Mouse (Mus musculus): ENCODE results near the gene Rxrb. TPM values are rescaled to one million over a fixed set of nuclear protein-coding genes. Genes with fewer than 3 reads are reported as not detected.

The Rxrb gene
- total RNA-seq, 2 experiments from 2014 or later, result 76.0 to 83.6 TPM

- DNase-seq (ENCODE audit: extremely low spot score in 1 of 2, low spot score in 1 of 2), result no peak
These were observed 8.2 kb downstream of the Rxrb start for GRCm38 (mm10) chr17:34039562-34040450.

- DNase-seq (ENCODE audit: extremely low spot score in 1 of 2, low spot score in 1 of 2), result no peak
These were observed 14.3 kb downstream of the Rxrb start for GRCm38 (mm10) chr17:34045941-34046340.

GRCm38 (mm10) chr17:34047404-34048050 lies 15.9 kb downstream of the Rxrb start:
- no peak for DNase-seq (ENCODE audit: extremely low spot score in 1 of 2, low spot score in 1 of 2)

DNA sequence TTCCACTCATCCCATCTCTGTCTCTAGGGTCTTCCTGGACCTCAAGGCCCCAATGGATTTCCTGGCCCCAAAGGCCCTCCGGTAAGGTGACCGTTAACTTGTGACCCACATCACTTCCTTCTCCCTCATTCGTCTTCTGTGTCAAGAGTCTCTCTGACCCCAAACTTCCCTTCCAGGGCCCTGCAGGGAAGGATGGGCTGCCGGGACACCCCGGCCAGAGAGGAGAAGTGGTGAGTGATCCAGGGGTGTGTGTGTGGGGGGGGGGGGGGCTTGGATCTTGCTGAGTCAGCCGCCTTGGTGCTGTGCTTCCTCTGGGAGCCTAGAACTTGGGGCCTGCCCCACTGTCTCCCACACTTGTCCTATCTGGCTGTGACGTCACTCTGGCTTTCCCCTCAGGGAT lies 25.6 kb downstream of the Rxrb start:
- DNase-seq (ENCODE audit: extremely low spot score in 1 of 2, low spot score in 1 of 2), result no peak

GRCm38 (mm10) chr17:34068864-34069263 lies 37.3 kb downstream of the Rxrb start:
- DNase-seq (ENCODE audit: extremely low spot score in 1 of 2, low spot score in 1 of 2), result no peak

DNA sequence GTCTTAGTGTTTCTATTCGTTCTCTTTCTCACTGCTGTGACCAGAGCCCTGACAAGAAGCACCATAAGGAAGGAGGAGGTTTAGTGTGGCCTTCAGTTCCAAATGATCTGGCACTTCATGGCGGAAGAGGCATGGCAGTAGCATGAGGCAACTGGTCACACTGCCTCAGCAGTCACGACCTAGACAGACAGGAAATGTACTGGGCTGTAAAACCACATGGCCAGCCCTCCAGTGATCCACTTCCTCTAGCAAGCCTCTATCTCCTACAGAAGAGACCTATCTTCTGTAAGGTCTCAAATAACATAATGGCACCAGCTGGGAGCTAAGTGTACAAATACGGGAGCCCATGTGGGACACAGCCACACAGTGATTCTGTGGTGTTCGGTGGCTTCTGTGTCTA lies 40.5 kb downstream of the Rxrb start:
- no peak for DNase-seq (ENCODE audit: extremely low spot score in 1 of 2, low spot score in 1 of 2)

- DNase-seq (ENCODE audit: extremely low spot score in 1 of 2, low spot score in 1 of 2), result peak; percentile 48 to 90
These were observed 43.7 kb downstream of the Rxrb start for GRCm38 (mm10) chr17:34075271-34075670.

DNA sequence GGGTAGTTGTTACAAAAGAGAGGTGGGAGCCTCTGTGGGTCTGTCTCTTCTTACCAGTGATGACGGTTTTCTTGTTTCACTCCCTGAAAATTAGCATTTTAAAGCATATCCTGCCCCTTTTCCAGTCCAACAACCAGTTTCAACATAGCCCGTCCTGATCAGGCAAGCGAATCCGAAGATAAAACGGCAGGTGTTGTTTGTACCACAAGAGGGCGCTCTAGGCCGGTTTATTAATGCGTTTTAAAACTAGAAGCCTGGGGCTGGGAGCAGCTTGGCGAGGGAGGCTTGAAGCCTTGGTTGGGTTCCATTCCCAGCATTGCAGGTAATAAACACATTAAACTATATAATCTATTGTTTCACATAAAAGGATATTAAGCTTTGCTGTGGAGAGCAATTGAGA lies 45.9 kb downstream of the Rxrb start:
- DNase-seq (ENCODE audit: extremely low spot score in 1 of 2, low spot score in 1 of 2), result peak; percentile 48 to 79

GRCm38 (mm10) chr17:34078148-34078547 lies 46.5 kb downstream of the Rxrb start:
- DNase-seq (ENCODE audit: extremely low spot score in 1 of 2, low spot score in 1 of 2), result no peak

DNA sequence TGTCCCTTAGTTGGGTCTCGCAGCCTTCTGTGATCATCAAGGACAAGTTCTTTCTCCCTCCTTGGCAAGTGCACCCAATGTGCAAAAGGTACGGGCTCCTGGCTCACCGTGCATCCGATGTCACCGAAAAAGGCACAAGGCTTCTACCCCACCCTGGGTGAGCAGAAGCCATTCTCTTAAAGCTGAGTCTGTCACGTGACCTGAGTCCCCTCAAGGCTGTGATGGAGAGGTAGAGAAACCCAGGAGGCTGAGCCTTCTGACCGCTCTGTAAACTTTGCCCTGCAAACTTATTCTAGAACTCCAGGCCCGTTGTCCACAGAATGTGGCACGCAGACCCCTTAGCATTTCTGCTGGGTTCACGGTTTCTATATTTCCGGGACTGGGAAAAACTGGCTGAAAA lies 47.4 kb downstream of the Rxrb start:
- no peak for DNase-seq (ENCODE audit: extremely low spot score in 1 of 2, low spot score in 1 of 2)

- DNase-seq (ENCODE audit: extremely low spot score in 1 of 2, low spot score in 1 of 2), result no peak
These were observed 48.0 kb downstream of the Rxrb start for GRCm38 (mm10) chr17:34079621-34080020.

GRCm38 (mm10) chr17:34083104-34083503 lies 51.5 kb downstream of the Rxrb start:
- no peak for DNase-seq (ENCODE audit: extremely low spot score in 1 of 2, low spot score in 1 of 2)

- DNase-seq (ENCODE audit: extremely low spot score in 1 of 2, low spot score in 1 of 2), result no peak
These were observed 55.8 kb downstream of the Rxrb start for GRCm38 (mm10) chr17:34087386-34087785.

Small RNAs within 50 kb of the gene (microRNA-seq; reads per million reads assigned to microRNA genes)
- gene Mir219a-1, result 0 to 0.60 reads per million in 2 experiments
- 0 reads per million in 2 experiments for gene Mir219c

Other genes with a start within 250 kb of the Rxrb start
- gene Angptl4, start 250.0 kb upstream of the Rxrb start, total RNA-seq (2021), result 1 to 10 TPM; 3.8 to 4.0 TPM
- gene Kank3, start 221.3 kb upstream of the Rxrb start, total RNA-seq (2021), result 10 to 100 TPM; 27.8 to 35.8 TPM
- 100 to 1,000 TPM; 728 to 834 TPM for gene Rps28, start 207.2 kb upstream of the Rxrb start, total RNA-seq (2021)
- 100 to 1,000 TPM; 214 to 222 TPM for gene Ndufa7, start 207.2 kb upstream of the Rxrb start, total RNA-seq (2021)
- gene Cd320, start 188.7 kb upstream of the Rxrb start, total RNA-seq (2021), result 10 to 100 TPM; 23.7 to 23.8 TPM
- gene Gm7029, start 158.0 kb upstream of the Rxrb start, total RNA-seq (2021), result not detected
- 1 to 10 TPM; 1.9 to 2.1 TPM for gene Kifc1, start 141.2 kb upstream of the Rxrb start, total RNA-seq (2021)
- not detected for gene Platr17, start 126.7 kb upstream of the Rxrb start, total RNA-seq (2021)
- 10 to 100 TPM; 27.4 to 27.9 TPM for gene Daxx, start 122.4 kb upstream of the Rxrb start, total RNA-seq (2021)
- 10 to 100 TPM; 36.2 to 37.0 TPM for gene Tapbp, start 115.9 kb upstream of the Rxrb start, total RNA-seq (2021)
- gene Zbtb22, start 115.9 kb upstream of the Rxrb start, total RNA-seq (2021), result 10 to 100 TPM; 27.7 to 29.6 TPM
- 10 to 100 TPM; 53.4 to 72.7 TPM for gene Rgl2, start 102.3 kb upstream of the Rxrb start, total RNA-seq (2021)
- 10 to 100 TPM; 95.7 to 97.8 TPM for gene Pfdn6, start 91.5 kb upstream of the Rxrb start, total RNA-seq (2021)
- gene Wdr46, start 91.2 kb upstream of the Rxrb start, total RNA-seq (2021), result 10 to 100 TPM; 13.2 to 14.2 TPM
- 1 to 10 TPM; 6.0 to 6.6 TPM for gene B3galt4, start 80.3 kb upstream of the Rxrb start, total RNA-seq (2021)
- 10 to 100 TPM; 85.0 to 95.9 TPM for gene Vps52, start 76.0 kb upstream of the Rxrb start, total RNA-seq (2021)
- 100 to 1,000 TPM; 311 to 351 TPM for gene Rps18, start 75.8 kb upstream of the Rxrb start, total RNA-seq (2021)
- gene H2-K1, start 31.5 kb upstream of the Rxrb start, total RNA-seq (2021), result 10 to 100 TPM; 15.8 to 19.7 TPM
- gene Ring1, start 7.1 kb upstream of the Rxrb start, total RNA-seq (2021), result 10 to 100 TPM; 37.1 to 44.3 TPM
- 10 to 100 TPM; 54.3 to 63.9 TPM for gene H2-Ke6, start 3.8 kb upstream of the Rxrb start, total RNA-seq (2021)
- 10 to 100 TPM; 94.3 to 95.5 TPM for gene Slc39a7, start 130 bp upstream of the Rxrb start, total RNA-seq (2021)
- gene Col11a2, start 7.6 kb downstream of the Rxrb start, total RNA-seq (2021), result 10 to 100 TPM; 23.5 to 25.3 TPM
- under 1 TPM; 0.42 to 0.45 TPM for gene H2-Oa, start 60.5 kb downstream of the Rxrb start, total RNA-seq (2021)
- 10 to 100 TPM; 32.3 to 35.1 TPM for gene H2-DMa, start 87.7 kb downstream of the Rxrb start, total RNA-seq (2021)
- 100 to 1,000 TPM; 196 to 216 TPM for gene Brd2, start 90.8 kb downstream of the Rxrb start, total RNA-seq (2021)
- gene H2-DMb2, start 111.5 kb downstream of the Rxrb start, total RNA-seq (2021), result under 1 TPM; 0.69 to 0.94 TPM
- 1 to 10 TPM; 1.8 to 3.4 TPM for gene H2-DMb1, start 121.3 kb downstream of the Rxrb start, total RNA-seq (2021)
- gene Tap1, start 155.7 kb downstream of the Rxrb start, total RNA-seq (2021), result 1 to 10 TPM; 3.0 to 3.4 TPM
- 1 to 10 TPM; 1.6 to 1.7 TPM for gene Psmb9, start 156.0 kb downstream of the Rxrb start, total RNA-seq (2021)
- 1 to 10 TPM; 2.2 to 3.3 TPM for gene Psmb8, start 165.9 kb downstream of the Rxrb start, total RNA-seq (2021)
- gene Tap2, start 171.7 kb downstream of the Rxrb start, total RNA-seq (2021), result 1 to 10 TPM; 7.0 to 8.9 TPM
- gene H2-Ob, start 207.1 kb downstream of the Rxrb start, total RNA-seq (2021), result under 1 TPM; 0.25 to 0.47 TPM
- 1 to 10 TPM; 1.0 to 1.7 TPM for gene H2-Ab1, start 225.9 kb downstream of the Rxrb start, total RNA-seq (2021)

Data from layer of hippocampus, postnatal 25 days (tissue).